In genomic region chr4:84934342-84934929, GRCm38 (mm10) we compare ENCODE assay signal across 22 mouse cellular contexts.
"Had no signal": no experiment of that assay in that cellular context is flagged by ENCODE, and none has a peak within 500 bp of the region (broad histone marks: within the 10 kb centered on the region; RNA-seq: fewer than 3 reads in every experiment).

No protein-coding gene starts in this region.

- H3K4me3 ChIP-seq: layer of hippocampus, adult 2 months; limb, embryonic 12.5 days; limb, embryonic 15.5 days; megakaryocyte, embryonic 14.5 days; neural tube, embryonic 12.5 days; neural tube, embryonic 15.5 days had no signal

- H3K4me1 ChIP-seq: limb, embryonic 12.5 days; limb, embryonic 15.5 days; megakaryocyte, embryonic 14.5 days; neural tube, embryonic 12.5 days; neural tube, embryonic 15.5 days had no signal

- H3K9ac ChIP-seq: limb, embryonic 12.5 days; limb, embryonic 15.5 days; neural tube, embryonic 12.5 days; neural tube, embryonic 15.5 days had no signal

- H3K27ac ChIP-seq: kidney, postnatal 0 days; layer of hippocampus, adult 2 months; limb, embryonic 12.5 days; limb, embryonic 15.5 days; macrophage; neural tube, embryonic 12.5 days; neural tube, embryonic 15.5 days; stomach, postnatal 0 days had no signal

- H3K4me2 ChIP-seq: limb, embryonic 12.5 days; limb, embryonic 15.5 days; midbrain, embryonic 11.5 days; neural tube, embryonic 12.5 days; neural tube, embryonic 15.5 days had no signal

- H3K27me3 ChIP-seq: limb, embryonic 12.5 days; limb, embryonic 15.5 days; megakaryocyte, embryonic 14.5 days; neural tube, embryonic 12.5 days; neural tube, embryonic 15.5 days had no signal

- DNase-seq: kidney, adult 2 months; kidney, postnatal 25 days; layer of hippocampus, adult 9-11 months; lung, adult 2 months; midbrain, embryonic 14.5 days; right cerebral cortex, adult 18-20 months; right cerebral cortex, postnatal 14 days; right cerebral cortex, postnatal 4 days; thymus, adult 2 months; thymus, postnatal 14 days; thymus, postnatal 4 days had no signal

- H3K36me3 ChIP-seq: neural tube, embryonic 12.5 days; neural tube, embryonic 15.5 days had no signal

- ATAC-seq: intestine, postnatal 0 days had no signal

- H3K9me3 ChIP-seq: limb, embryonic 15.5 days; neural tube, embryonic 12.5 days; neural tube, embryonic 15.5 days had no signal
